Mouse (Mus musculus): ENCODE results near the gene Olfr772. TPM values are rescaled to one million over a fixed set of nuclear protein-coding genes. Genes with fewer than 3 reads are reported as not detected.
"Not testable (repeated sequence)": the region's sequence is repeated elsewhere in the genome, so short reads cannot be mapped to it uniquely, and the experiment has no call there.

The Olfr772 gene
- not detected in 2 replicates for polyA plus RNA-seq (2016; fragmentation: Nextera tagmentation; extraction: Ambion mirVana)

- H3K9ac ChIP-seq (replicated peaks); ATAC-seq (ENCODE audit: low FRiP score, low read depth); H3K27ac ChIP-seq (replicated peaks); H3K36me3 ChIP-seq; H3K4me3 ChIP-seq; H3K9me3 ChIP-seq; H3K27me3 ChIP-seq; H3K4me1 ChIP-seq; H3K4me2 ChIP-seq (replicated peaks): not testable (repeated sequence)
- WGBS, result 90% methylated on average over 4 of the region's 4 CpGs
These were observed at the start of gene Olfr772 for GRCm38 (mm10) chr10:129177821-129178220. TSS of gene Olfr772 (minus strand) at chr10:129177921.

DNA sequence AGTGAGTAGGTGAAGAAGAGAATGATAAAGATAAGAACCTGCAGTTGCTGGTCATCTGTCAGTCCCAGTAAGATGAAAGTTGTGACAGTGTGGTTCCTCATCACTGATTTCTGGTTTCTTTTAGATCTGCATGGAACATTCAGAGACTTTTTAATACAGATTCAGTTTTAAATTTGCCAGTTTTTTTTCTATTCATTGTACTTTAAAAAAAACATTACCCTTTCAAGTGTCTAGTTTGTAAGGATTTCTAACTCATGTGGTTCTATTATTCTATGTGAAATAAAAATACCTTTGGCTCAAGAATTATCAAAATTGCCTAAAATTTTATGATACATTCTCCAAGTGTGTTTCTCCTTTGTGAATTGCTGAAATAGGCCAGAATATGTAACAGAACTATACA is 9.6 kb upstream of the Olfr772 start, which contains the start of gene Olfr773:
Gene Olfr773 (minus strand): TSS at position 101 of the 400 bp plus-strand sequence.
- not testable (repeated sequence) for H3K27me3 ChIP-seq; H3K4me3 ChIP-seq; H3K4me1 ChIP-seq; ATAC-seq (ENCODE audit: low FRiP score, low read depth); H3K9me3 ChIP-seq; H3K4me2 ChIP-seq (replicated peaks); H3K36me3 ChIP-seq; H3K27ac ChIP-seq (replicated peaks); H3K9ac ChIP-seq (replicated peaks)

- no peaks in the 10 kb centered on the region for H3K9me3 ChIP-seq
- H3K4me2 ChIP-seq (replicated peaks), result no peak within 1 kb of the TSS
- no peak within 1 kb of the TSS for H3K27ac ChIP-seq (replicated peaks)
- 90% methylated on average over 1 of the region's 1 CpGs for WGBS
- no peak within 1 kb of the TSS for H3K9ac ChIP-seq (replicated peaks)
- no peak within 1 kb of the TSS for H3K4me3 ChIP-seq
- no peaks in the 10 kb centered on the region for H3K36me3 ChIP-seq
- H3K27me3 ChIP-seq, result no peaks in the 10 kb centered on the region
- no peak for ATAC-seq (ENCODE audit: low FRiP score, low read depth)
- H3K4me1 ChIP-seq, result no peaks in the 10 kb centered on the region
These were observed 13.1 kb downstream of the Olfr772 start, which contains the start of gene Olfr771 for GRCm38 (mm10) chr10:129164651-129165050. TSS of gene Olfr771 (minus strand) at chr10:129164751.

DNA sequence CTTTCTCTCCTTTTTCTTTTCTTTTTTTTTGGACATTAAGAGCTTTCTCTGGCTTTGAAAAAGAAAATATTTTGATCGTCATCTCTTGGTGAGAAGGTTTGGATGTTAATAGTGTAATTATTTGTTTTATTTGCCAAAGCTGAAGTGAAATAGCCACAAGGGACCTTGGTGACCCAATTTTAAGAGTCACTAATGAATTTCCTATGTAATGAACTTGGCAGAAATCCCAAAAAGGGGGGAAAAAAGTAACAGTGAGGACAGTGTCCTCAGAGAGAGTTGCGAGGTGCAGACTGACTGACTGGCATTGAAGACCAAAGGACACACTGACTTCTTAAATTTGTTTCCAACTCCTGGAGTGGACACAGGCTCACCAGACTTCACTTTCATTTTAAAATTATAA is 38.8 kb downstream of the Olfr772 start, which contains the start of gene Olfr770:
Gene Olfr770 (minus strand): TSS at position 101 of the 400 bp plus-strand sequence.
- Histone ChIP-seq H3K4me3 (no peak within 1 kb of the TSS), H3K4me2 (replicated peaks) (no peak within 1 kb of the TSS), H3K9ac (replicated peaks) (no peak within 1 kb of the TSS), H3K27ac (replicated peaks) (no peak within 1 kb of the TSS), H3K9me3 (no peaks in the 10 kb centered on the region), H3K36me3 (no peaks in the 10 kb centered on the region), H3K4me1 (no peaks in the 10 kb centered on the region), H3K27me3 (no peaks in the 10 kb centered on the region)
- 84% methylated on average over 2 of the region's 2 CpGs for WGBS
- ATAC-seq (ENCODE audit: low FRiP score, low read depth), result no peak

Other genes with a start within 250 kb of the Olfr772 start
- gene Itga7, start 244.1 kb downstream of the Olfr772 start, polyA plus RNA-seq (2016; fragmentation: Nextera tagmentation; extraction: Ambion mirVana), result 2.1 TPM in 2 replicates
- not detected in 2 replicates for gene Mettl7b, start 216.9 kb downstream of the Olfr772 start, polyA plus RNA-seq (2016; fragmentation: Nextera tagmentation; extraction: Ambion mirVana)
- gene Olfr9, start 188.5 kb downstream of the Olfr772 start, polyA plus RNA-seq (2016; fragmentation: Nextera tagmentation; extraction: Ambion mirVana), result not detected in 2 replicates
- gene Olfr763, start 167.1 kb downstream of the Olfr772 start, polyA plus RNA-seq (2016; fragmentation: Nextera tagmentation; extraction: Ambion mirVana), result not detected in 2 replicates
- gene Olfr764-ps1, start 138.0 kb downstream of the Olfr772 start, polyA plus RNA-seq (2016; fragmentation: Nextera tagmentation; extraction: Ambion mirVana), result not detected in 2 replicates
- gene Olfr765, start 127.9 kb downstream of the Olfr772 start, polyA plus RNA-seq (2016; fragmentation: Nextera tagmentation; extraction: Ambion mirVana), result not detected in 2 replicates
- not detected in 2 replicates for gene Olfr766-ps1, start 108.9 kb downstream of the Olfr772 start, polyA plus RNA-seq (2016; fragmentation: Nextera tagmentation; extraction: Ambion mirVana)
- not detected in 2 replicates for gene Olfr767, start 95.0 kb downstream of the Olfr772 start, polyA plus RNA-seq (2016; fragmentation: Nextera tagmentation; extraction: Ambion mirVana)
- gene Olfr768, start 78.5 kb downstream of the Olfr772 start, polyA plus RNA-seq (2016; fragmentation: Nextera tagmentation; extraction: Ambion mirVana), result not detected in 2 replicates
- not detected in 2 replicates for gene Olfr769, start 60.1 kb downstream of the Olfr772 start, polyA plus RNA-seq (2016; fragmentation: Nextera tagmentation; extraction: Ambion mirVana)
- gene Olfr770, start 38.9 kb downstream of the Olfr772 start, polyA plus RNA-seq (2016; fragmentation: Nextera tagmentation; extraction: Ambion mirVana), result not detected in 2 replicates
- not detected in 2 replicates for gene Olfr771, start 13.2 kb downstream of the Olfr772 start, polyA plus RNA-seq (2016; fragmentation: Nextera tagmentation; extraction: Ambion mirVana)
- gene Olfr773, start 9.5 kb upstream of the Olfr772 start, polyA plus RNA-seq (2016; fragmentation: Nextera tagmentation; extraction: Ambion mirVana), result not detected in 2 replicates
- gene Olfr774, start 58.3 kb upstream of the Olfr772 start, polyA plus RNA-seq (2016; fragmentation: Nextera tagmentation; extraction: Ambion mirVana), result not detected in 2 replicates
- gene Olfr775, start 70.5 kb upstream of the Olfr772 start, polyA plus RNA-seq (2016; fragmentation: Nextera tagmentation; extraction: Ambion mirVana), result not detected in 2 replicates
- gene Olfr776, start 81.2 kb upstream of the Olfr772 start, polyA plus RNA-seq (2016; fragmentation: Nextera tagmentation; extraction: Ambion mirVana), result not detected in 2 replicates
- not detected in 2 replicates for gene Olfr777, start 93.6 kb upstream of the Olfr772 start, polyA plus RNA-seq (2016; fragmentation: Nextera tagmentation; extraction: Ambion mirVana)
- not detected in 2 replicates for gene Olfr780, start 140.2 kb upstream of the Olfr772 start, polyA plus RNA-seq (2016; fragmentation: Nextera tagmentation; extraction: Ambion mirVana)
- gene Olfr781, start 150.9 kb upstream of the Olfr772 start, polyA plus RNA-seq (2016; fragmentation: Nextera tagmentation; extraction: Ambion mirVana), result not detected in 2 replicates
- not detected in 2 replicates for gene Olfr782, start 170.9 kb upstream of the Olfr772 start, polyA plus RNA-seq (2016; fragmentation: Nextera tagmentation; extraction: Ambion mirVana)
- not detected in 2 replicates for gene Olfr784, start 206.2 kb upstream of the Olfr772 start, polyA plus RNA-seq (2016; fragmentation: Nextera tagmentation; extraction: Ambion mirVana)
- gene Olfr785, start 227.5 kb upstream of the Olfr772 start, polyA plus RNA-seq (2016; fragmentation: Nextera tagmentation; extraction: Ambion mirVana), result not detected in 2 replicates
- gene Olfr786, start 249.4 kb upstream of the Olfr772 start, polyA plus RNA-seq (2016; fragmentation: Nextera tagmentation; extraction: Ambion mirVana), result not detected in 2 replicates

Data from midbrain, embryonic 12.5 days (tissue).